Mouse (Mus musculus): ENCODE data around the gene Ncoa7.

DNA sequence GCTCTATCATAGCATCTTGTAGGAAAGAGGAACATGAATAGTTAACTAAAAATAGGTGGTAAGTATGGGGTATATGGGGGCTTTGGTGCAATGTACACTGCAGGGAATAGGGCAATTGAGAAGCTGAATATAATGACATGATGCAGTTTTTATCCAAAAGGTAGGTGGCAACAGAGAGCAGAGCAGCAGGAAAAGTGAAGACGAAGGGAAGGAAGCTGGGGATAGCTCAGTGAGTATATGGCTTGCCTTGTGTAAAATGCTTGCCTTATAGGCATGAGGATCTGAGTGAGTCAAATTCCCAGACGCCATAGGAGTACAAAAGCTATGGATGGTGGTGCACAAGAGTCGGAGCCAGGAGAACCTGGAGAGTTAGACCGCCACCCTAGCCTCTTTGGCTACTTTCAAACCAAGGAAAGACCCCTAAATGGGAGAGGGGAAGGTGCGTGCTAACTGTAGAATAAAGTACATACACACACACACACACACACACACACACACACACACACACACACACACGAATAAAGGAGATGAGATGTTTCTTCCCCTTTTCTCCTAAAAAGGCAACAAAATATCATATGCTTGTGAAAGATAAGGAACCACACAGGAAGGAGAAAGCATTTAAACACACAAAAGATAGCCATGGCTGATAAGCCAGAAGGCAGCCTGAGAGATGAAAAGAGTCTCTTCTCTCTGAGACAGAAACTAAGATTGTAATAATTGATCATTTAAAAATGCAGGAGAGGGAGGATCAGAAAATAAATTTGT lies 142.4 kb downstream of the Ncoa7 start:
- TF ChIP-seq CTCF (IDR thresholded peaks at IDR 0.05; ENCODE audit: control insufficient read depth, insufficient read depth, insufficient replicate concordance, low read depth, low read length) (no peak), POLR2A (IDR thresholded peaks at IDR 0.05; ENCODE audit: control insufficient read depth, low read depth, low read length) (no peak)

Data from testis, adult 2 months (tissue).